Mouse (Mus musculus) stomach, postnatal 0 days (tissue): Measurements from ENCODE around the gene Tyw5. TPM values are rescaled to one million over a fixed set of nuclear protein-coding genes. Genes with fewer than 3 reads are reported as not detected.

Experiments
- ATAC-seq: fragments of 200-750 bp; cut with Nextera tagmentation; 2 replicates; pipeline ENCODE4 v1.8.0; 2017; ENCODE audit not compliant: low FRiP score, low TSS enrichment
- DNase-seq: peaks from one replicate; pipeline ENCODE4 v3.0.0-alpha.2; 2016; ENCODE audit warnings: low spot score
- H3K27ac ChIP-seq: fragments of 300-500 bp; sonication (generic); replicated peaks from 2 replicates; pipeline ENCODE4 v1.5.1; 2014; ENCODE audit warnings: mild to moderate bottlenecking, control low read depth
- H3K27me3 ChIP-seq: fragments of 300-500 bp; sonication (generic); 2 replicates; pipeline ENCODE4 v1.6.1; 2014; ENCODE audit warnings: low read length; ENCODE audit not compliant: control insufficient read depth, insufficient read depth
- H3K36me3 ChIP-seq: fragments of 300-500 bp; sonication (generic); 2 replicates; pipeline ENCODE4 v1.6.1; 2014; ENCODE audit warnings: low read length, mixed read lengths; ENCODE audit not compliant: control insufficient read depth, insufficient read depth
- H3K4me1 ChIP-seq: fragments of 300-500 bp; sonication (generic); replicated peaks from 2 replicates; pipeline ENCODE4 v1.6.1; 2014; ENCODE audit warnings: antibody characterized with exemption; ENCODE audit not compliant: control insufficient read depth, insufficient read depth
- H3K4me2 ChIP-seq: fragments of 300-500 bp; sonication (generic); replicated peaks from 2 replicates; pipeline ENCODE4 v1.6.1; 2014; ENCODE audit warnings: low read depth, mild to moderate bottlenecking, control low read depth, moderate library complexity
- H3K4me3 ChIP-seq: fragments of 300-500 bp; sonication (generic); 2 replicates; pipeline ENCODE4 v1.5.1; 2014; ENCODE audit warnings: low read depth, low read length, control low read depth
- H3K9ac ChIP-seq: fragments of 300-500 bp; sonication (generic); 2 replicates; pipeline ENCODE4 v1.6.1; 2014; ENCODE audit warnings: mild to moderate bottlenecking, low read length, control low read depth, mixed read lengths
- H3K9me3 ChIP-seq: fragments of 300-500 bp; sonication (generic); 2 replicates; pipeline ENCODE4 v1.6.1; 2016; ENCODE audit warnings: low read length; ENCODE audit not compliant: control insufficient read depth
- CTCF ChIP-seq: IDR thresholded peaks from 2 replicates; pipeline ENCODE4 v1.5.1; 2016; ENCODE audit warnings: antibody characterized with exemption, low read depth, mild to moderate bottlenecking, moderate library complexity
- EP300 ChIP-seq: optimal IDR thresholded peaks from 2 replicates; pipeline ENCODE3; 2016; ENCODE audit warnings: antibody characterized with exemption
- WGBS: fragments of 180-500 bp; shearing (Covaris S2); extraction: QIAGEN DNeasy Blood & Tissue Kit; methylation state at CpG from one replicate; pipeline ENCODE4 v1.1.7; 2014; 5-methylcytosine and 5-hydroxymethylcytosine counted together
- polyA plus RNA-seq: library from polyadenylated mRNA; unstranded; fragments of >200 nt; fragmentation: Nextera tagmentation; extraction: Ambion mirVana; gene quantifications from 2 replicates; pipeline ENCODE4 v1.2.1, GENCODE M21; 2015

Tyw5 gene
- polyA plus RNA-seq, 1 experiment from 2014 or later, result 17.3 TPM

DNA sequence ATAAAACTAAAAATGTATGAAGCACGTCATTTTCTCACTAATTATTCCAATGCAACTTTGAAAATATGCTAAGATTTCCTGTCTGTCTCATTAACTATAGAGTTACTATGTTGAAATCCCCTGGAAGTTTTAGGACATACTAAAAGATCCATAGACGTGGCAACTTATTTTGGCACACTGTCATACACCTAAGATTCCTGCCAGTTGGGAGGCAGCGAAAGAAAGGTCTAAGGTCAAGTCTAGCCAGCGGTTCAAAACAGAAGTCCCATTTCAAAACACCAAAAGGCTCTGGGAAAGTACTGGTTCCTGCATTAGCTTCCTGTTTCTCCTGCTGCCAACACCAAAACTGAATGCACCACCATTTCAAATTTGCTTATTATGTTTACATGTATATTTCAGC, 14.5 kb downstream of the Tyw5 start:
- DNase-seq (no peak), ATAC-seq (no peak)
- no peak overlapping the region for H3K27ac ChIP-seq
- no peaks in the 10 kb centered on the region for H3K9me3 ChIP-seq
- H3K4me3 ChIP-seq, result no peak overlapping the region
- no peak overlapping the region for H3K9ac ChIP-seq
- no peak overlapping the region for H3K4me2 ChIP-seq
- H3K36me3 ChIP-seq, result peaks cover 6% of the 10 kb centered on the region
- WGBS, result 74% methylated on average over 4 of the region's 4 CpGs
- TF ChIP-seq CTCF (no peak), EP300 (no peak)
- no peaks in the 10 kb centered on the region for H3K4me1 ChIP-seq
- no peaks in the 10 kb centered on the region for H3K27me3 ChIP-seq

DNA sequence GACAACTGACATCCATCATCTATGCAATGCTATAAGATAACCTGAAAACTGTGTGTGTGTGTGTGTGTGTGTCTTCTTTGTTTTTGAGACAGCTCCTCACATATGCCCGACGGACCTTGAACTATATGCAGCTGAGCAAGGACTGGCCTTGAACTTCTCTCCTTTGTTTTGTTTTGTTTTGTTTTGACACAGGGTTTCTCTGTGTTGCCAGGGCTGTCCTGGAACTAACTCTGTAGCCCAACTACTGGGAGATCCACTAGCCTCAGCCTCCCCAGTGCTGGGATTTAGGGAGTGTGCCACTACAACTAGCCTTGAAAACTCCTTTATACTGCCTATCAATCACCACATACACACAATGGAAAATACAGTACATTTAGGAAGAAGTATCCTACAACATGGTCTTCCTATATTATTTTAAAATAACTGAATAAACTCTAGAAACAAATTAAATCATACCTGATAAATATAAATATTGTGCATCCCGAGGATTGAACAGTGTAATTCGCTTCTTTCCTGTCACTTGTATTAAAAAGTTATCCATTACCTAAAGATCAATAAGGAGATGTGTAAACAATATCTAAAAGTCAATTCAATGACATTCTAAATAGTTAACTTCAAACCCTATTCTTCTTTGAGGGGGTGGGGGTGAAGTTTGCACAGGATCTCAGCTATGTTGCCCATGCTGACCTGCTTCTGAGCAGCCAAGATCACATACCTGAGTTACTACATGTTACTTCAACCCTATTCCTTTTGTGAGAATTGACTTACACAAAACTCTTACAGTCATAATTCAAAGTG, 15.7 kb downstream of the Tyw5 start:
- no peak overlapping the region for H3K9ac ChIP-seq
- no peaks in the 10 kb centered on the region for H3K4me1 ChIP-seq
- no peak for DNase-seq
- WGBS, result 83% methylated on average over 4 of the region's 4 CpGs
- no peak overlapping the region for H3K4me3 ChIP-seq
- no peak for ATAC-seq
- H3K36me3 ChIP-seq, result peaks cover 4% of the 10 kb centered on the region
- no peaks in the 10 kb centered on the region for H3K27me3 ChIP-seq
- H3K27ac ChIP-seq, result no peak overlapping the region
- no peaks in the 10 kb centered on the region for H3K9me3 ChIP-seq
- no peak overlapping the region for H3K4me2 ChIP-seq
- no peak for TF ChIP-seq EP300
- no peak for TF ChIP-seq CTCF

DNA sequence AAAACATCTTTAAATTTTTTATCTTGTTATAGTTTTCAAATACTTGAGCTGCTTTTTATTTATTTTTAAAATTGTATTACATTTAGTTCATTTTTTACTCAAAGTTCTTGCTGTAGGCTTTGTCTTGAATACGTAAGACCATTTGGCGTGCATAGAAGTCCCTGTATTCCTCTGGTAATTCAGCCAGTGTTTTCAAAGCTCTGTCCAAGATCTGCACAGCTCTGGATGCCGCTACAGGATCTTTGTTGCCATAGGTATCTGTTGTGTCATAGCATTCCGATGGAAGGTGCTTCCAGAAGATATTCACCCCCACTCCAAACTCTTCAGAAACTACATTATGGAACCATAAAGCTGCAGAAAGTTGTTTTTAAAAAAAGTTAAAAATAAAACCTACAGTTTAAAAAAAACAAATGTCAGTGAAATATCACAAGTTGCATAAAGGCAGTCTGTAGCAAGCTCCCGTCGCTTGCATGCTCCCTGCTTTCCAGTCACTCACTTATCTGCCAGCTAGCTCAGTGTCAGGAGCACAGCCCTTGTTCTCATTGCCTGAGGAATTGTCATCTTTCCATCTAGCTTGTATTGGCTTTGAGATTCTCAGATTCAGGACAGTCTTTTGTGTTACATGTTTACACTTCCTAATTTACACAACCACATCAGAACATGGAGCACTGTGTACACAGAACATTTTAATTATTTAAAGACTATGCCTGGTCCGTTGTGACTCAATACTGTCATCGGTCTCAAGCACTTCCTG, 18.3 kb downstream of the Tyw5 start:
- Histone ChIP-seq H3K4me3 (no peak overlapping the region), H3K27ac (no peak overlapping the region), H3K36me3 (peaks cover 2% of the 10 kb centered on the region; the same call in 1 of the 2 replicates), H3K27me3 (no peaks in the 10 kb centered on the region), H3K9ac (no peak overlapping the region), H3K4me2 (no peak overlapping the region), H3K9me3 (no peaks in the 10 kb centered on the region), H3K4me1 (no peaks in the 10 kb centered on the region)
- no peak for TF ChIP-seq EP300
- no peak for TF ChIP-seq CTCF
- DNase-seq (no peak), ATAC-seq (no peak)
- WGBS, result 86% methylated on average over 8 of the region's 8 CpGs

DNA sequence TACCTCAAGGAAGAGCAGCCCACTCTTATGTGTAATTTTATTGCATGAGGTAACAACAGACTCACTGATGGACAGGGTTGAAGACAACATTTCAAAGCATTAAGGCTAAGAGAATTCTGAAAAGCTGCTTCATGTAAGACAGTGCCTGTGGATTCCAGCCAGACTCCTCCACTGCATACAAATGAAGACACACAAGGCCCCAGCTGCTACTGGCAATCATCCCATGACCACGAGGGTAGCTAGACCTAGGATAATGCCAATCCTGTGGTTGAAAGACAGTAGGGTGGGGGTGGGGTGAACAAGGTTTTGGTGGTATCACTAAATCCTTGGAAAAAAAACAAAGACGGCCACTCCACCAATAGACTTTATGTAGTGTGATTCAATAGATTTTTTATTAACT, 19.0 kb downstream of the Tyw5 start:
- WGBS, result 69% methylated on average over 2 of the region's 2 CpGs
- H3K27ac ChIP-seq, result no peak overlapping the region
- no peak for ATAC-seq

DNA sequence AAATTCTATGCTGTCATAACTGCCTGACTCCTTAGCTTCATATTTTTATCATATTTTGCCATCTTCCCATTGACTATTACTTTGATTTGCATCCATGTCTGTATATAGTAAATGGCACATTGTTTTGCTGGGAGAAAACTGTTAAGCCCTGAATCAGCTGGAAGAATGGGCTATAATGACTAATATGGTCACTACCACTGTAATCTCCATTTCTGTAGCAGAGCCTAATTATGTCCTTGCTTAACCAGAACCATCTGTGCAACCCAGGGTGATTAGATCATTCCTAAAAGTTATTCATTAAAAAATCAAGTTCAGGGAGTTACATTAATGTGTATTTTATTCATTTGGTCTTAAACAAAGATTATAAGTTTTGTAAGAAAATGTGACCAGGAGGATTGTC, 20.4 kb downstream of the Tyw5 start:
- DNase-seq, result no peak
- H3K9ac ChIP-seq, result no peak overlapping the region
- H3K4me2 ChIP-seq, result no peak overlapping the region
- no peak for ATAC-seq
- H3K27ac ChIP-seq, result no peak overlapping the region
- peaks cover 2% of the 10 kb centered on the region; the same call in 1 of the 2 replicates for H3K36me3 ChIP-seq
- H3K9me3 ChIP-seq, result no peaks in the 10 kb centered on the region
- H3K4me1 ChIP-seq, result no peaks in the 10 kb centered on the region
- TF ChIP-seq CTCF (no peak), EP300 (no peak)
- H3K27me3 ChIP-seq, result no peaks in the 10 kb centered on the region
- no peak overlapping the region for H3K4me3 ChIP-seq

More for the DNA sequence above, 19.0 kb downstream of the Tyw5 start:
- no peaks in the 10 kb centered on the region for H3K27me3 ChIP-seq
- no peaks in the 10 kb centered on the region for H3K4me1 ChIP-seq
- H3K36me3 ChIP-seq, result peaks cover 2% of the 10 kb centered on the region; the same call in 1 of the 2 replicates
- no peaks in the 10 kb centered on the region for H3K9me3 ChIP-seq
- no peak overlapping the region for H3K9ac ChIP-seq
- no peak for DNase-seq
- no peak overlapping the region for H3K4me2 ChIP-seq
- TF ChIP-seq EP300 (no peak), CTCF (no peak)
- no peak overlapping the region for H3K4me3 ChIP-seq
